Mouse (Mus musculus) lung, adult 2 months (tissue): ENCODE measurements at regions not wholly inside any gene's neighbourhood (a gene's known extent, or its start where the extent isn't known, plus 50 kb on each side); places are given as distances from the start of the nearest gene placed in this dataset.

Experiments used
- CTCF ChIP-seq: fragments of 200-500 bp; IDR thresholded peaks from 2 replicates; pipeline ENCODE4 v1.5.1; 2011; ENCODE audit warnings: mild to moderate bottlenecking, low read length, control low read depth; ENCODE audit not compliant: insufficient read depth
- POLR2A ChIP-seq: fragments of 200-500 bp; IDR thresholded peaks from 2 replicates; pipeline ENCODE4 v1.6.1; 2011; ENCODE audit warnings: low read depth, mild to moderate bottlenecking, control low read depth, low read length, borderline replicate concordance; ENCODE audit errors: extremely low read depth

- TF ChIP-seq POLR2A (peak; percentile 13; the same call in 1 of the 2 replicates), CTCF (no peak)
These were observed 59.1 kb downstream of the Fos start for GRCm38 (mm10) chr12:85532613-85533460.
